Mouse (Mus musculus) heart, adult 9 months (tissue): ENCODE measurements around the gene Slc26a1.

Experiments used
- DNase-seq, 2 experiments: peaks; one replicate each; pipeline ENCODE4 v3.0.0; 2022; ENCODE audit warnings: low spot score in 2 of 2

Slc26a1 gene

GRCm38 (mm10) chr5:108675251-108675816 lies at the start of gene Slc26a1:
Gene Slc26a1, minus strand, starts transcription at chr5:108675569.
- DNase-seq, result no peak

DNA sequence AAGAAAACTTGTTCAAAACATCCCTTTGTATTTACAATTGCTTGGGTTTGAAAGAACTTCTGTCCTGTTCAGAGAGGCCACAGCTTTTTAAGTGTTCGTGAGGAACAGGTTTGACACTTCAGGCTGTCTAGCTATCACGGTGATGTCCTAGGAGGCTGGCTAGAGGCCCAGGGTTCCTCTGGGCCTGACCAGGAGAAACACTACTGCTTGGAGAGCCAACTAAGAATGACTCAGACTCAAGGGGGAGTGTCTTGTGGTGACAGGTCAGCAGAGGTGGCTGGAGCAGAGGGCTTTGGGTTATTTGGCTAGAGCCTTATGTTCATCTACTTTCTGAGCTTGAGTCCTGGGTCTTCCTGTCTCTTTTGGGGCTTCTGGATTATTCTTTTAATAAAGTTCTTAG lies 48.6 kb upstream of the Slc26a1 start:
- DNase-seq, result no peak

- no peak for DNase-seq
Observed at GRCm38 (mm10) chr5:108719761-108720160, 44.4 kb upstream of the Slc26a1 start.

DNA sequence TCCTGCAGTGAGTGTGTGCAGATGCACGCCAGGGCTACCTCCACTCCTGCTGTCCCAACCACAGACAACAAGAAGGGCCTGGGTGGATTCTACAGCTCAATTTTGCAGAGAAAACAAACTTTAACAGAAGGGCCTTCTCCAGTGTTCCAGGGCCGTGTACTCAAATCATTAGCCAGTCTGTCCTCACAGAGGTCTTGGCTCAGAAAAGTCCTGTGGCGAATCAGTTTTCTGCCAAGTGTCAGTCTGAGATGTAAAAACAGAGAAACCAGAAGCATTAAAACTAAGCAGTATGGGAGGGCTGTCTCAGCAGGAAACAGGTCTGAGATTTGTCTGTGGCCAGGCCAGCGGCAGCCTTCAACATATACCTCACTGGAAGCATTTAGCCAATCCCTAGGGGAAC lies 42.7 kb upstream of the Slc26a1 start:
- DNase-seq, result no peak

DNA sequence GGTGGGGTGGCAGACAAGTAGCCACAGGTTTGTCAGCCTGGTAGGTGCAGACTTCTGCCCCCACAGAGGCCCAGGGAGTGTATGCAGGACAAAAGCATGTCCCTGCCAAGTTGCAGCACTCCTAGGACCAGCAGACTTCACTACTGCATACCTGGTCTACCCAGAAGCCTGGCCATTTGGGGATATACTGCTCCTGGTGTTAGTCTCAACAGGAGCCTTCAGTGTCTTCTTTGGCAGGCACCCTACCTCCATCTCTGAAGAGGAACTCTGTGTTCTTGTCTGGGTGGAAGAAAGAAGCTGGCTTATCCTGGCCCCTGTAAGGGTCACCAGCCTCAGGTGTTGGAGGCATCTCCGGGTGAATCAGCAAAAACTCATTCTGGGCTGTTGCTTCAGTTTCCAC lies 40.6 kb upstream of the Slc26a1 start:
- DNase-seq, result no peak

DNA sequence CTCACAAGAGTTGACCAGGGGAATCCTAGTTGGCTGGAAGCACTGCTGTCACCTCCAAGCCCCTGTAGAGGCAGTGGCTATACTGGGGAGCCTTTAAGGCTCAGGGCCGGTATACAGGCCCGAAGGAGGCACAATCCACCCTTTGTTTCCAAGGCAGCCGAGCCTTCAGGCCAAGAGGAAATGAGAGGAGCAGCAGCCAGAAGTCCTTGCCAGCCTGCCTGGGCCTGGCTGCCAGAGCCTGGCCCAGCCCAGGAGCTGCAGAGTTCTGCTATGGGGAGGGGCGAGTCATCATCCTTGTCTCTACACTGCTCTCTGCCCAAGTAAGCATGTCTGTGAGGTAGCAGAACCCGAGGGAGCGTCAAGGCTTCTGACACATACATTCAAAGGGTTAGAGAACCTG lies 38.8 kb upstream of the Slc26a1 start:
- DNase-seq, result no peak

DNA sequence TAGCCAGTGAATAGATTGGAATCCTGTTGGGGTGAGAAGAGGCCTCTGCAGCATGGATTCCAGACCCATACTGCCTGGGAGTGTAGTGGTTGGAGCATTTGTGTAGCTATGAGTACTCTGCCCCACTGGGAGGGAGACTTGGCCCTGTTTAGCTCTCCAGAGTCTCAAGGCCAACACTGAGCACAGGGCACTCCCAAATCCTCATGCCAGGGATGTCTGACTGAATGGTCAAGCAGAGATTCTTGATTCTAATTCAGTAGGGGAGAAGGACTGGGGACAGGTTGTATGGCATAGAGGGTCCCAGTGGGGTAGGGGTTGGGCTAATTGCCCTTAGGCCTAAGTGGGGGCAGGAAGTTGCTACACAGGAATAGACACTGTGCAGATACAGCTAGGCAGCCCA lies 38.3 kb upstream of the Slc26a1 start:
- DNase-seq, result no peak

DNA sequence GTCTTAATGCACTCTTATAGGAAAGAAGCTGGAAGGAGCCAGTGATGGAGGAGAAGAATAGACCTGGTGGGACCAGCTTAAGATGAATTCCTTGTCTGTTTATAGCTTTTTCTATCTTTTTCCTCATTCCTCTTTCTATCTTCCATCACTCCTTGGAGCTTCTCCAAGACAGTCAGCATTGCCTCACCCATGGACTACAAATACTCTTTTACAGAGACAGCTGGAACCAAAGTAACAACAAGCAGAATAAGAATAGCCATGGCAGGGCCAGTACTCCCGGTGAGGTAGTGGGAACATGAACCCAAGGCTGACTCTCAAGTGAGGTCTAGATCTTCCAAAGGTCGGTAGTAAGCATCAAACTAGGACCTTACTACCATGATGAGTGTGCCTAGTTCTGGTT lies 37.7 kb upstream of the Slc26a1 start:
- DNase-seq, result no peak

DNA sequence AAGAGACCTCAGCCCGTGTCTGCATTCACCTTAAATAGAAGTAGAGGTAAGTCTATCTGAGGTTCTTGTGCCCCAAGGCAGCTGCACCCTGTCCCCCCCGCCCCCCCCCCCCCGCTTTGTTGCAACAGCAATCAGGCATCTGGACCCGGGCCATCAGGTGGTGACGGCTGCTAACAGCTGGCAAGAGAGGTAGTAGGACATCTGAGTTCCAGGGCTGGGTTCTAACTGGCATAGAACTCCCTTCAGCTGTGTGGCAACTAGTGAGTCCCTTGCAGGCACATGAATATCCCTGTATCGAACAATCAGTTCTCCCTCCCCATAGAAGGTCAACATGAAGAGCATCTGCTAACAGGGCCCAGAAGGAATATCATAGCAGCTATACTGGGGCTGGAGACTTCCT lies 36.6 kb upstream of the Slc26a1 start:
- DNase-seq, result no peak

DNA sequence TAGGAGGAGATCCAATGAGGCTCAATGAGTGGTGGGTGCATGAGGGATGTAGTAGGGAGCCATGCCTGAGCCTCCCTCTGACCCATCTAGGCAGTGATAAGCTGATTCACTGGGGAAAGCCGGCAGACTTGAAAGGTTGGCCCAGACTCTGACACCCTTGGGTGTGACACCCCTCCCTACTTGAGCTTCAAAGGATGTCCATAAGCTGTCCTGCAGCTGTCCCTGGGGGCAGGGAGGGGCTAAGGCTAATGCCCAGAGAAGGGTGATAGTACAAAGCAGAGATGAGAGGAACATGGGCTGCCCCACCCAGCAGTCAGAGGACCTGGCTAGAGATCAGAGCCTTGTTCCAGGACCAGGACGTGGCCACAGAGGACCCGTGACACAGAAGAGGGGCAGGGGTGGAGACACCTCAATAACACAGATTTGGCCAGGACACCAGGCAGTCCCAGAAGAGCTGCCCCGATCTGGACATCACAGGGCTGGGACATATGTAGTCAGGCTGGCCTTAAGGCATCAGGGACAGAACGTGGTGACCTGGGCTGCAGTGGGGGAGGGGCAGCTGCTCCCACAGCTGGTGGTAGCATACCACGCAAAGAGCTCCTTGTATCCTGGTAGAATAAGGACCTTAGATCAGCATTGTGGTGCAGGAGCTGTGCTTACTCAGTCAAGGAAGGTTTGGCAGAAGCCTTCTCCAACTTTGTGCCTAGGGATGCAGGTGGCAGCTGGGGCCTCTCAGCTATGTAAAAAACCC lies 33.8 kb upstream of the Slc26a1 start:
- no peak for DNase-seq

GRCm38 (mm10) chr5:108708419-108708818 lies 33.0 kb upstream of the Slc26a1 start:
- DNase-seq, result no peak

GRCm38 (mm10) chr5:108707758-108708157 lies 32.4 kb upstream of the Slc26a1 start:
- no peak for DNase-seq

- no peak for DNase-seq
Observed at GRCm38 (mm10) chr5:108703754-108704626, 28.6 kb upstream of the Slc26a1 start.

DNA sequence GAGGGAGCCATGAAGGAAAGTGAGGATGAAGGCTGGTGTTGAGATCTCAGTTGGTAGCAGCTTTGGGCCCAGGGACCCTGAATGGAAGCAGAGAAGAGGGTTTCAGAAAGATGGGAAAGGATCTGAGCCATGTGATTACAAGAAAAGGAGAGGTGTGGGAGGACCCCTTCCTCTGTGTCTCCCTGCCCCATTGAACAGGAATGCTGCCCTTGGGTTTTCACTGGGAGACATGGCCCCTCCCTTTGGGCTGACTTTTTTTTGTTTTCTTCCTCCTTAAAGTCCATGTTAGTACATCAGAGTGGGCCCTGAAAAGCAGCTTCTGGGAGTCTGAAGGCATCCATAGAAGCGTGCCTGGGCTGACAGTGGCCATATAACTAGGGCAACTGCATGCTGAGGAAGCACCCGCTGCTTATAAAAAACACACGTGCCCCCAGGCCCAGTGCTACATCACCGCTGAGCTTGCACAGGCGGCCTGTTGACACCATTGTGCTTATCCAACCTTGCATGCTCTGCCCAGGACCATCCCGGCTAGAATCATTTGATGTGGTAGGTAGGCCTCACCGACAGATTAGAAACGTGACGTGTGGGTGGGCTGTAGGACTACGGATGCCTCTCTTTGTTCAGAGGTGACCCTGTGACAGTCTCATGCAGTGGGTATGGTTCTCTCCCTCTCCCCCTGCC lies 26.1 kb upstream of the Slc26a1 start:
- no peak for DNase-seq

DNA sequence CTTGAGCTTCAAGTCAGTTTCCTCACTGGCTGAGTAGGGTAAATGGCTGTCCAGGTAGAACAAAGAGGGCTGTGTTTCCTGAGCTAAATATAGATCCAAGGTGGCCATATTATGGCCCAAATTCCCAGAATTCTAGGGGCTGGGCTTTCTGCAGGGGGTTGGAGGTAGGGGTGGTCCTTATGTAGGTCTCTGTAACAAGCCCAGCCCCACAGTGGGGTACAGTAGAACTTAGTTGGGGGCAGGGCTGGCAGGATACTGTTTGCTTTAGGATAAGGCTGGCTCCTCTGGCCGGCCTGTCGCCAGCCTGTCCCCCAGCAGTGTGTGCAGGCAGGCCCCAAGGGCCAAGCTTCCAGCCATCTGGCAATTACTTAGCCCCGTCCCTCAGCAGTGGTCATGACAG lies 25.0 kb upstream of the Slc26a1 start:
- DNase-seq, result no peak

DNA sequence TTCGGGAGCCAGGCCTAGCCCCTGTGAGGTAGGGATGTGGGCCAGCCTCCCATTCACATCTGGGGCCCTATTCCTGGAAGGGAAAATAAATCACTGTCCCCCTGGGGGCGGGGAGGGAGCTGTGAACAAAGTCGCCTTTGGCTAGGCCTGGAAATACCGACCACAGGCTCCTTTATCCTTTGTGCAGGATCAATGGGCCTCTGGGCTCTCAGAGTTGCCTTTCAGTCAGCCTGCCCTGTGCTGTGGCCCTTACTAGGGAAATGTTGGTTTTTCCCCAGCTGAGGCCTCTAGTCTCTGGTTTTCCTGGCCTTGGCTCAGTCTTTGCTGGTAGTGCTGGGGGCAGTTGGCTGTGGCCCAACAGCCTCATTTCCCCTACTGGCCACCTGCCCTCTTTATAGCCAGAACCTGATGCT lies 22.0 kb upstream of the Slc26a1 start:
- no peak for DNase-seq

DNA sequence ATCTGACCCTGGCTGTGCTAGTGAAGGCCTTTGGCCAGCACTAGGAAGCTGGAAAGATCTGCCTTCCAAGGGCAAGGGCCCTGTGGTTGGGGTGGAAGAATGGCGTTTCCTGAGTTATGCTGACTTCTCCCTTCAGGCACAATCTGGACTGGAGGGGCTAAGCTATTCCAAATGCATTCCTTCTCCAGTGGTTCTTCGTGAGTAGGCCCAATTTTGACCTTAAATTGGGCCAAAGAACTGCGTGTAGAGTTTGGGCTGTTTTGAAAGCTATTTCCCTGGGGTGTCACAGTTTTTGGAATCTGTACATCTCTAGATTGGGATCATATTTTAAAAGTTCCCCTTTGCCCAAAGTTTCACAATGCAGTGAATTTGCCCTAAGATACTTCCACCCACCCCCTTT lies 21.2 kb upstream of the Slc26a1 start:
- DNase-seq, result no peak

- DNase-seq, result no peak
Observed at GRCm38 (mm10) chr5:108695861-108696260, 20.5 kb upstream of the Slc26a1 start.

GRCm38 (mm10) chr5:108694352-108695261 lies 19.2 kb upstream of the Slc26a1 start:
- DNase-seq, result no peak

DNA sequence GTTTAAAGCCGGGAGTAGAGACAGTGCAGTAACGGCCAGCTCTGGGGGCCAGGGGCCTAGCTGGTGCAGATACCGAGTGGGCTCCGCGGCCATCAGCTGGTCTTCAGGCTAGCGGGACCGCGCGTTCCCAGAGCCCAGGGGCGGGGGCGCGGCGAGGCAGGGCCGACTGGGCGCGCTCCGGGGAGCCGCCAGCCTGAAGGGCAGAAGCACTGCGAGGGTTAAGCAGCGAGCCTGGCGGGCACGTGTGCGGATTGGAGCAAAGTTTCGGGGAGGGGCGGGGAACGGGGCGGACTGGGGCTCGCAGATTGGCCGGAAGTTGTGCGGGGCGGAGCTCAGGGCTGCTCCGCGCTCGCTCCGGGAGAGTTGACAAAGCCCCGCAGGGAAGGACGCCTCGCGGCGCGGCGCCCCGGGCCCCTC lies 18.5 kb upstream of the Slc26a1 start:
- peak; percentile 80 to 82 for DNase-seq

DNA sequence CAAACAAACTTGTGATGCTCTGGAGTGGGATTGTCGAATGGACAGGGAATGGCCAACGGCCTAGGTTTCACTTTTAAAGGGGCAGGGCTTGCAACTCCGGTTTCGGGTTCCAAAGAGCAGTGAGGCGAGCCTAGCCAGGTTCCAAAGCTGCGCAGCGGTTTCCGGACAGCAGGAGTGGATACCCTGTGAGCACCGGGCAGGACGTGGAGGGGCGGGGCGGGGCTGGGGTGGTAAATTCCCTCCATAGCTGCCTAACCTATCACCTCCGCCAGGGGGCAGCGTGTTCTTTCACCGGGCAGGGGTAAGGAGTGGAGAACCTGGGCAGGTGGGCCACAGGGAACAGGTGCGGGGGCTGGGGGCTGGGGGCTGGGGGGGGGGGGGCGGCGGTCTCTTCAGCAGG lies 16.9 kb upstream of the Slc26a1 start, which contains the start of gene Fgfrl1:
Fgfrl1 (plus strand) TSS at position 112 of the 400 bp plus-strand sequence.
- peak; percentile 33 to 53 for DNase-seq
